Mouse (Mus musculus) embryo, embryonic 10 days (tissue): ENCODE measurements around the gene Smr3a.

ENCODE experiments used
- DNase-seq: peaks from one replicate; pipeline ENCODE4 v3.0.0-alpha.2; 2015; ENCODE audit warnings: low spot score

Gene Smr3a

DNA sequence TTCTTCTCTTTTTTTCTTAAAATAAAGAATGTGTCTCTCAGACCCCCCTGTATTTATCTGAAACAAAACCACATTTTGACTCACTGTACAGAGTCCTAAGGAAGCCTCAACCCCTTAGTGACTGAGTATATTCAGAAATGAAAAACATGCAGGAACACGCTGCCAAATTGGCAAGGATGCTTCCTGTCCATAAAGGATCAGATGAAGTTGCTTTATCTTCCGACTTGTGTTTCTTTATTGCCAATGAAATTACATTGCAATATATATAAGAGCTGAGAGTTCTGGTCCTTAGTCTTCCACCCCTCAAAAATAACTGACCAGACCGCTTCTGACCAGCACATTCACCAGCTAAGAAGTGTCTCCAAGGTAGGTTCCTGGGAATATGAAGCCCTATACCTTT is at the start of gene Smr3a:
Gene Smr3a, plus strand, starts transcription at position 301 of the 400 bp plus-strand sequence.
- DNase-seq: no peak

- DNase-seq: no peak
Observed at GRCm38 (mm10) chr5:87969201-87969600, 33.1 kb upstream of the Smr3a start, which contains the start of the genes 2310003L06Rik and Gm28434. TSS of gene 2310003L06Rik (plus strand) at chr5:87969459. TSS of gene Gm28434 (plus strand) at chr5:87969517.

DNA sequence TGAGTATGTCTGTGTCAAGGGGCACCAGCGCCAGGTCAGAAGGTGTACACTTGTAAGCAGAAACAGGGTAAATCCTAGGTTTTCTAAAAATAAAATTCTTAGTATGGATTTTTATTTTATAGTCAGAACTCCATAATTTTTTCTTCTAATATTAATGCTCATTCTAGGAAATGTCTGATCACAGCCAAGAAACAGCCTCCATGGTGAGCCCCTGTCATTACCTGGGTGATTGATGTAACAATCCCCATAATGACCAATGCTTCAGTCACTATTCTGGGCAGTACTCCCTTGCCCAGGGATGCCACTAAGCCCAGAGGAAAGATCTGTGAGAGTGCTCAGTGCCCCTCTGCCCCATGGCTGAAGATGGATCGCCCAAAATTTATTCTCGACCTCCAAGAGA is 23.2 kb upstream of the Smr3a start, which contains the start of gene Cabs1:
Gene Cabs1, plus strand, starts transcription at position 301 of the 400 bp plus-strand sequence.
- no peak for DNase-seq

DNA sequence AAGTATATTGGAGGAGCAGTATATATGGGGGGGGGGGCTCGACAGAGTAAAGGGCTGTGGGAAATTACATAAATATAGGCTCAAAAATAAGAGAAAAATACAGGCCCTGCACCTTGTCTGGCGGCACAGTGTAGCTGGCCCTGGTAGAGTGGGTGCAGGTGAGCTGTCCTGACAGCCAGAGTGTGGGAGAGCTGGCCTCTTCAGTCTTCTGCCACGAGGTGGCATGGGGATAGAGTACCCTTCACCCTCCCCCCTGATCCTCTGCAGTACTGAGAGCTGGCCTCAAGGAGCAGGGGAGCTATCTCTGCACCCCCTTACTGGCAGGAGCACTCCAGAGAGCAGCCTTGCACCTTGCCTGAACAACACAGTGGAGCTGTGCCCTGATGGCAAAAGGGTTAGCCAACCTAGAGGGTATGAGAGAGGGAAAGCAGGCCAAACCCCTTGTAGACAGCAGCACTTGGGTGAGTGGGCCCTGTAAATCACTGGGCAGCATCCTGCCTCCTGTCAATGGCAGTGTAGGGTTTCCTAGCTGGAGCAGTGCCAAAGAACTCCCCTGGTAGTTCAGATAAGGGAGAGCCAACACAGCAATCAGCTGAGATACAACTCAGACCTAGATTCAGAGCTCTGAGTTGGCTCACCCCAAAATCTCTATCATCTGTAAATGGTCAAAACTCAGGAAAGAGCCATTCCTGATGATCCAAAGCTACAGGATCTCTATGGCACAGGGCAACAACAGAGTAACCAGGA is 19.7 kb upstream of the Smr3a start:
- DNase-seq: no peak

- DNase-seq: no peak
Observed at GRCm38 (mm10) chr5:88005241-88005640, 2.9 kb downstream of the Smr3a start.
